ENCODE assay signal across 8 mouse cellular contexts in genomic region chr1:93101571-93102061, GRCm38 (mm10). TPM values are rescaled to one million over a fixed set of nuclear protein-coding genes. Genes with fewer than 3 reads are reported as not detected.
A peak's percentile ranks its signal among the peaks of the same experiment; 100 is the strongest.
DNase-seq lines count a peak whose midpoint lies in the region; ATAC-seq and TF ChIP-seq lines count a peak whose summit lies in the region.
"Had no signal": no experiment of that assay in that cellular context is flagged by ENCODE, and none has a peak within 500 bp of the region (broad histone marks: within the 10 kb centered on the region; RNA-seq: fewer than 3 reads in every experiment).

Gene Kif1a, minus strand, starts transcription at chr1:93101951.

- peak within 1 kb of the TSS; percentile 90 for H3K27ac ChIP-seq in forebrain, embryonic 14.5 days (ENCODE audit: low read depth, low read length)
- H3K27ac ChIP-seq in hindbrain, postnatal 0 days, result peak within 1 kb of the TSS; percentile 96
- no peak within 1 kb of the TSS for H3K27ac ChIP-seq in limb, embryonic 11.5 days (replicated peaks; ENCODE audit: low read depth, low read length)
- peak within 1 kb of the TSS; percentile 95 for H3K27ac ChIP-seq in neural tube, embryonic 15.5 days (replicated peaks)

- H3K4me2 ChIP-seq in forebrain, embryonic 14.5 days (ENCODE audit: low read length), result peak within 1 kb of the TSS; percentile 98
- H3K4me2 ChIP-seq in hindbrain, postnatal 0 days (ENCODE audit: low read depth, low read length), result peak within 1 kb of the TSS; percentile 94
- H3K4me2 ChIP-seq in limb, embryonic 11.5 days (ENCODE audit: low read depth, severe bottlenecking), result peak within 1 kb of the TSS; percentile 89
- peak within 1 kb of the TSS; percentile 92 for H3K4me2 ChIP-seq in neural tube, embryonic 15.5 days

- peak within 1 kb of the TSS; percentile 75 for H3K4me3 ChIP-seq in forebrain, embryonic 14.5 days (ENCODE audit: low read depth, low read length)
- peak within 1 kb of the TSS; percentile 74 for H3K4me3 ChIP-seq in hindbrain, postnatal 0 days (ENCODE audit: low read length)
- H3K4me3 ChIP-seq in limb, embryonic 11.5 days (ENCODE audit: low read depth, low read length), result peak within 1 kb of the TSS; percentile 55
- H3K4me3 ChIP-seq in neural tube, embryonic 15.5 days (replicated peaks), result peak within 1 kb of the TSS; percentile 82
- H3K4me3 ChIP-seq: erythroblast, embryonic 14.5 days had no signal

- no peak for TF ChIP-seq CTCF in hindbrain, postnatal 0 days (IDR thresholded peaks at IDR 0.05; ENCODE audit: low read depth)

- H3K9ac ChIP-seq in forebrain, embryonic 14.5 days (ENCODE audit: low read length), result peak within 1 kb of the TSS; percentile 87
- peak within 1 kb of the TSS; percentile 92 for H3K9ac ChIP-seq in hindbrain, postnatal 0 days (replicated peaks; ENCODE audit: low read length)
- peak within 1 kb of the TSS; percentile 50 for H3K9ac ChIP-seq in limb, embryonic 11.5 days (ENCODE audit: low read length)
- peak within 1 kb of the TSS; percentile 90 for H3K9ac ChIP-seq in neural tube, embryonic 15.5 days (replicated peaks)

- WGBS in forebrain, embryonic 14.5 days, result under 1% methylated on average over 39 of the region's 39 CpGs
- under 1% methylated on average over 38 of the region's 39 CpGs for WGBS in hindbrain, postnatal 0 days
- 1% methylated on average over 39 of the region's 39 CpGs for WGBS in limb, embryonic 11.5 days
- under 1% methylated on average over 39 of the region's 39 CpGs for WGBS in neural tube, embryonic 15.5 days

- H3K4me1 ChIP-seq in forebrain, embryonic 14.5 days (ENCODE audit: control insufficient read depth, insufficient read depth, low read length), result peaks cover 12% of the 10 kb centered on the region
- H3K4me1 ChIP-seq in hindbrain, postnatal 0 days (ENCODE audit: insufficient read depth, low read length), result peaks cover 6% of the 10 kb centered on the region; the same call in 1 of the 2 replicates
- peaks cover 8% of the 10 kb centered on the region; the same call in 1 of the 2 replicates for H3K4me1 ChIP-seq in limb, embryonic 11.5 days (ENCODE audit: control insufficient read depth, insufficient read depth, low read length)
- H3K4me1 ChIP-seq in neural tube, embryonic 15.5 days, result peaks cover 48% of the 10 kb centered on the region

- no peaks in the 10 kb centered on the region for H3K9me3 ChIP-seq in forebrain, embryonic 14.5 days (replicated peaks; ENCODE audit: control insufficient read depth, low read length)
- no peaks in the 10 kb centered on the region for H3K9me3 ChIP-seq in hindbrain, postnatal 0 days (ENCODE audit: low read length)
- no peaks in the 10 kb centered on the region for H3K9me3 ChIP-seq in limb, embryonic 11.5 days (ENCODE audit: control insufficient read depth, low read length)
- no peaks in the 10 kb centered on the region for H3K9me3 ChIP-seq in neural tube, embryonic 15.5 days (replicated peaks)

- peak; percentile 86 for ATAC-seq in cerebellum, adult (ENCODE audit: insufficient number of reproducible peaks, low FRiP score, low TSS enrichment)
- ATAC-seq in forebrain, embryonic 14.5 days, result peak; percentile 93
- peak; percentile 92 for ATAC-seq in hindbrain, postnatal 0 days
- ATAC-seq in limb, embryonic 11.5 days (ENCODE audit: insufficient number of reproducible peaks, low FRiP score, low TSS enrichment, low read depth), result peak; percentile 65; the same call in 1 of the 2 replicates
- ATAC-seq in neural tube, embryonic 15.5 days (ENCODE audit: low FRiP score), result peak; percentile 92

- H3K36me3 ChIP-seq in forebrain, embryonic 14.5 days (ENCODE audit: control insufficient read depth, insufficient read depth, low read length), result peaks cover 14% of the 10 kb centered on the region; the same call in 1 of the 2 replicates
- H3K36me3 ChIP-seq in hindbrain, postnatal 0 days (ENCODE audit: insufficient read depth, low read length), result peaks cover 4% of the 10 kb centered on the region; the same call in 1 of the 2 replicates
- H3K36me3 ChIP-seq in limb, embryonic 11.5 days (ENCODE audit: control insufficient read depth, insufficient read depth, low read length), result no peaks in the 10 kb centered on the region
- H3K36me3 ChIP-seq in neural tube, embryonic 15.5 days, result no peaks in the 10 kb centered on the region

- no peaks in the 10 kb centered on the region for H3K27me3 ChIP-seq in forebrain, embryonic 14.5 days (replicated peaks; ENCODE audit: control insufficient read depth, insufficient read depth, low read length)
- H3K27me3 ChIP-seq in hindbrain, postnatal 0 days (ENCODE audit: insufficient read depth, low read length), result no peaks in the 10 kb centered on the region
- peaks cover 47% of the 10 kb centered on the region for H3K27me3 ChIP-seq in limb, embryonic 11.5 days (ENCODE audit: control insufficient read depth, insufficient read depth, low read length)
- H3K27me3 ChIP-seq in neural tube, embryonic 15.5 days (replicated peaks), result no peaks in the 10 kb centered on the region

- peak; percentile 80 to 84 for DNase-seq in adrenal gland, adult (ENCODE audit: inconsistent age in 2 of 2, low spot score in 1 of 2)
- peak; percentile 95 for DNase-seq in forebrain, embryonic 14.5 days (ENCODE audit: low spot score)
- DNase-seq in hindbrain, postnatal 0 days (ENCODE audit: low spot score), result peak; percentile 96
- DNase-seq in limb, embryonic 11.5 days (ENCODE audit: low spot score), result peak; percentile 68
- no peak for DNase-seq in gastrocnemius, adult 18-20 months (ENCODE audit: low spot score)

RNA-seq across cellular contexts. Expression of gene Kif1a, which starts in this region (rescaled TPM):
- polyA plus RNA-seq in forebrain, embryonic 14.5 days (2014; fragmentation: Nextera tagmentation; extraction: Ambion mirVana), result 182 and 247 TPM in 2 replicates
- 600 and 696 TPM in 2 replicates for total RNA-seq in hindbrain, postnatal 0 days (2014; rRNA removed)
- 651 and 675 TPM in 2 replicates for polyA plus RNA-seq in hindbrain, postnatal 0 days (2015; fragmentation: Nextera tagmentation; extraction: Ambion mirVana)
- 7.3 and 8.0 TPM in 2 replicates for polyA plus RNA-seq in limb, embryonic 11.5 days (2014; fragmentation: Nextera tagmentation; extraction: Ambion mirVana)
- 433 and 485 TPM in 2 replicates for polyA plus RNA-seq in neural tube, embryonic 15.5 days (2015; fragmentation: Nextera tagmentation; extraction: Ambion mirVana)
- 1 to 10 TPM in 1 of 2 experiments, under 1 TPM in 1; 0.96 to 2.4 TPM for total RNA-seq in gastrocnemius, adult 18-20 months (2021)

Comparison
In these comparisons a context has a peak if more than half of its experiments do, and no peak if none do; other contexts are left out.
1. RNA of gene Kif1a (total RNA-seq): 600 to 696 TPM in hindbrain, postnatal 0 days; 0.96 to 2.4 TPM in gastrocnemius, adult 18-20 months; every median in the first group is over 100 times any median in the second.
2. RNA of gene Kif1a (polyA plus RNA-seq): 651 to 675 TPM in hindbrain, postnatal 0 days, 433 to 485 TPM in neural tube, embryonic 15.5 days and 182 to 247 TPM in forebrain, embryonic 14.5 days; 7.3 to 8.0 TPM in limb, embryonic 11.5 days; every median in the first group is over 10 times any median in the second.
3. Peak in every context shown above with its lines, with median percentiles within 50 percentile points of each other: ATAC-seq, H3K4me2 ChIP-seq, H3K4me3 ChIP-seq and H3K9ac ChIP-seq.